Mouse (Mus musculus) liver, adult 2 months (tissue): Measurements from ENCODE around the gene Zic5.

ENCODE experiments used
- CTCF ChIP-seq: fragments of 200-500 bp; IDR thresholded peaks from 2 replicates; pipeline ENCODE4 v1.5.1; 2011; ENCODE audit warnings: low read depth, low read length, control low read depth
- POLR2A ChIP-seq: fragments of 200-500 bp; IDR thresholded peaks from 2 replicates; pipeline ENCODE4 v1.6.1; 2011; ENCODE audit warnings: low read length, control low read depth; ENCODE audit not compliant: insufficient read depth; ENCODE audit errors: extremely low read depth

GRCm38 (mm10) chr14:122474041-122474890, 8.8 kb upstream of the Zic5 start:
- TF ChIP-seq CTCF = no peak
- TF ChIP-seq POLR2A = no peak
